Mouse (Mus musculus): ENCODE measurements around the gene Pgap1. TPM values are rescaled to one million over a fixed set of nuclear protein-coding genes. Genes with fewer than 3 reads are reported as not detected.

Pgap1 gene
- polyA plus RNA-seq, 1 experiment from 2014 or later: 9.8 TPM

Other genes with a start within 250 kb of the Pgap1 start
- gene Gtf3c3, start 118.7 kb downstream of the Pgap1 start, polyA plus RNA-seq (2016; fragmentation: Nextera tagmentation; extraction: Ambion mirVana): 31.9 and 33.0 TPM in 2 replicates